Mouse (Mus musculus) heart, postnatal 0 days (tissue): ENCODE results near the gene Dnajc10.

ENCODE experiments used
- CTCF ChIP-seq: IDR thresholded peaks from 2 replicates; pipeline ENCODE4 v1.5.1; 2016; ENCODE audit warnings: antibody characterized with exemption, control low read depth, low read depth
- EP300 ChIP-seq: IDR thresholded peaks from 2 replicates; pipeline ENCODE4 v1.6.1; 2016; ENCODE audit warnings: antibody characterized with exemption, low read depth

DNA sequence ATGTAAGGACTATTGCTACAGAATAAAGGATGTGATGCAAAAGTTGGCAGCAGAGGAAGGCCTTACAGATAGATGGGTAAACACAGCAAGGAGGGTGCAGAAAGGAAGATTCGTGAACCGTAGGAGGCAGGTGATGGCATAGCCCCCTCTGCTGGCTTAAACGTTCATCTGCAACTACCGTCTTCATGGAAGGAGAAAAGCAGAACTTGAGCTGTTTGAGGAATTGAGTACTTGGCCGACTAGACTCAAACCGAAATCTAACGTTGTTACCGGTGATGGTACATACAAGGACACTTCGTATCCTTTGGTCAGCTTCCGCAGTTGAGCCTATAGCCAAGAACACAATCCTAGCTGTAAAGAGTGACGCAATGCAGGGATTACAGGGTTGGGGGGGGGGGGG lies 48.4 kb upstream of the Dnajc10 start:
- TF ChIP-seq CTCF: peak; percentile 95
- TF ChIP-seq EP300: no peak
